Mouse (Mus musculus) kidney, adult 8-10 months (tissue): ENCODE measurements around the gene Cluap1.
A peak's percentile ranks its signal among the peaks of the same experiment; 100 is the strongest.

Experiments used
- DNase-seq, 2 experiments: peaks; one replicate each; pipeline ENCODE4 v3.0.0; 2022

Gene Cluap1

GRCm38 (mm10) chr16:3908537-3909111 lies at the start of gene Cluap1, which contains the start of gene 1700037C18Rik:
Cluap1 (plus strand) TSS chr16:3908801.
1700037C18Rik (minus strand) TSS chr16:3908689.
- DNase-seq, result peak; percentile 96

GRCm38 (mm10) chr16:3859254-3859653 lies 49.3 kb upstream of the Cluap1 start:
- no peak for DNase-seq

- DNase-seq, result no peak
These were observed 36.8 kb upstream of the Cluap1 start for GRCm38 (mm10) chr16:3871815-3872214.

- DNase-seq, result peak; percentile 91 to 93
These were observed 36.2 kb upstream of the Cluap1 start, which contains the start of gene Naa60 for GRCm38 (mm10) chr16:3872216-3873047. Naa60 (plus strand) TSS chr16:3872375.

- no peak for DNase-seq
These were observed 32.3 kb upstream of the Cluap1 start for GRCm38 (mm10) chr16:3876346-3876745.

- peak; percentile 94 for DNase-seq
These were observed 24.2 kb upstream of the Cluap1 start, which contains the start of the genes Zfp597 and Gm20695 for GRCm38 (mm10) chr16:3884201-3885064. Zfp597 (minus strand) TSS chr16:3884561. Gm20695 (plus strand) TSS chr16:3884648.

GRCm38 (mm10) chr16:3885065-3885670 lies 23.4 kb upstream of the Cluap1 start:
- DNase-seq, result peak in 1 of 2 experiments; percentile 15

GRCm38 (mm10) chr16:3891621-3892295 lies 16.8 kb upstream of the Cluap1 start:
- no peak for DNase-seq

- no peak for DNase-seq
These were observed 14.9 kb upstream of the Cluap1 start for GRCm38 (mm10) chr16:3893739-3894138.

- DNase-seq, result peak; percentile 16 to 32
These were observed 13.3 kb upstream of the Cluap1 start for GRCm38 (mm10) chr16:3895173-3895792.

- no peak for DNase-seq
These were observed 12.6 kb upstream of the Cluap1 start for GRCm38 (mm10) chr16:3896046-3896445.

- DNase-seq, result no peak
These were observed 12.0 kb upstream of the Cluap1 start for GRCm38 (mm10) chr16:3896553-3896952.

GRCm38 (mm10) chr16:3907471-3907870 lies 1.1 kb upstream of the Cluap1 start:
- DNase-seq, result no peak

GRCm38 (mm10) chr16:3909118-3909517 lies 517 bp downstream of the Cluap1 start:
- no peak for DNase-seq

- DNase-seq, result no peak
These were observed 12.2 kb downstream of the Cluap1 start for GRCm38 (mm10) chr16:3920756-3921155.

- no peak for DNase-seq
These were observed 14.9 kb downstream of the Cluap1 start for GRCm38 (mm10) chr16:3923515-3923914.

- DNase-seq, result no peak
These were observed 15.4 kb downstream of the Cluap1 start for GRCm38 (mm10) chr16:3923966-3924365.

- DNase-seq, result no peak
These were observed 20.0 kb downstream of the Cluap1 start for GRCm38 (mm10) chr16:3928582-3928981.

GRCm38 (mm10) chr16:3929151-3929550 lies 20.6 kb downstream of the Cluap1 start:
- no peak for DNase-seq

GRCm38 (mm10) chr16:3933536-3933935 lies 24.9 kb downstream of the Cluap1 start:
- no peak for DNase-seq

- peak; percentile 19 to 75 for DNase-seq
These were observed 25.5 kb downstream of the Cluap1 start for GRCm38 (mm10) chr16:3934091-3934490.
